Mouse (Mus musculus): ENCODE results near the gene Sh3d19.

- TF ChIP-seq POLR2A (IDR thresholded peaks at IDR 0.05; ENCODE audit: control insufficient read depth, low read depth, low read length) (no peak), CTCF (IDR thresholded peaks at IDR 0.05; ENCODE audit: control insufficient read depth, insufficient read depth, insufficient replicate concordance, low read depth, low read length) (no peak)
These were observed 30.4 kb downstream of the Sh3d19 start for GRCm38 (mm10) chr3:86001271-86001670.

All from testis, adult 2 months (tissue).